Mouse (Mus musculus) embryonic fibroblast, embryonic 13.5 days (primary cell): Measurements from ENCODE around the gene Tspo2.

Source experiments
- CTCF ChIP-seq: IDR thresholded peaks from 2 replicates; pipeline ENCODE4 v1.5.1; 2011; ENCODE audit warnings: mild to moderate bottlenecking, control low read depth, low read length, moderate library complexity, borderline replicate concordance; ENCODE audit not compliant: insufficient read depth
- POLR2A ChIP-seq: IDR thresholded peaks from 2 replicates; pipeline ENCODE4 v1.6.1; 2011; ENCODE audit warnings: low read depth, mild to moderate bottlenecking, control low read depth, low read length, moderate library complexity

DNA sequence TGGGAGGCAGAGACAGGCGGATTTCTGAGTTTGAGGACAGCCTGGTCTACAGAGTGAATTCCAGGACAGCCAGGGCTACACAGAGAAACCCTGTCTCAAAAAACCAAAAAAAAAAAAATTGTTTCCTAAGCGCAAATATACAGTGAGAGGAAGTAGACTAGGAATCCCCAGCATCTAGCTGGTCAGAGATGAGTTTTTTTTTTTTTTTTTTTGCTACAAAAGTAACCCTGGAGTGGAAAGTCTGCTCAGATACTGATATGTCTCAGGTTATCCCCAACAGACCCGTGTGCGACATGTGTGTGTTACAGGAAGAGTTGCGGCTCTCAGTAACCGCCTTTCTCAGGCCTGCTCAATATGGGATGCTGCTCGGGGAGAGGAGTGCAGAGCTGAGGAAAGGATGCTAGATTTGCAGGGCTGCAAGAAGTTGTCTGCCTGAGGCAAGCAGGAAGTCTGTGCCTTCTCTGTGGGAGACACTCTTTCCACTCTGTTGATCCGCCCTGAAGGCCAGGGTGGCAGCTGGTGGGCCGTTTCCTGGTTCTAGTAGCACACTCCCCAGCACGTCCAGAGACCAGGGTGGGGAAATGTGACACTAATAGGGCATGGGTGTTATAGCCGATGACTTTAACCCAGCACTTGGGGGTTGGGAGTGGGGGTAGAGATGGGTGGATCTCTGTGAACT, 23.3 kb downstream of the Tspo2 start:
- TF ChIP-seq CTCF (no peak), POLR2A (no peak)
